Mouse (Mus musculus) urinary bladder, adult 18-20 months (tissue): ENCODE results near the gene Tet3.

Experiments used
- DNase-seq, 2 experiments: peaks; one replicate each; pipeline ENCODE4 v3.0.0; 2022; ENCODE audit warnings: low spot score in 2 of 2, mixed read lengths in 2 of 2

The Tet3 gene

DNA sequence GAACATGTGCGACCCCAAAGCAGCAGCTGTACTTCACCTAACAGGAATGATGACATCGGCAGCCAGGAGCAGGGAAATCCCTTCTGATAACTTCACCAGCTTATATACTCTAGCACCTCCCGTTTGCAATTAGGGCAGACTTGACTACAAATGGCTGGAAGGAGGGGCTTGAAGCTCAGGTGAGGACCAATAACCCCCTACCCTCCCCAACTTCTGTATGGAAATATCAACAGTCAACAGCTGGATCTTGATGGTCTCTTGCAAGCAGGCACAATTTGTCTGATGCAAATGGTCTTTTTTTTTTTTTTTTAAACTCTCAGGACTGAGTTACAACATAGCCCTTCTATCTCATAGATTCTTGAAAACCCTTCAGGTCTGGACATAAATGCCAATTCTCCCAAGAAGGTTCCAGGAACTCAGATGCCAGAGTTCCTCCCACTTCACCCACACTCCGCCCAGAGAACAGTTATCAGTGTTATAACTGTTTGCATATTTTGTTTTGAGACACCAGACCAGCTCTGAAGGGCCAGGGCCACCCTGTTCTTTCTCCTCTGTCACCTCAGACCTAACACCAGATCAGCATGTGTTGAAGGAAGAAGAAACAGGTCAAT, at the start of gene Tet3:
Gene Tet3 (minus strand): TSS at position 51 of the 611 bp plus-strand sequence.
- no peak for DNase-seq

DNA sequence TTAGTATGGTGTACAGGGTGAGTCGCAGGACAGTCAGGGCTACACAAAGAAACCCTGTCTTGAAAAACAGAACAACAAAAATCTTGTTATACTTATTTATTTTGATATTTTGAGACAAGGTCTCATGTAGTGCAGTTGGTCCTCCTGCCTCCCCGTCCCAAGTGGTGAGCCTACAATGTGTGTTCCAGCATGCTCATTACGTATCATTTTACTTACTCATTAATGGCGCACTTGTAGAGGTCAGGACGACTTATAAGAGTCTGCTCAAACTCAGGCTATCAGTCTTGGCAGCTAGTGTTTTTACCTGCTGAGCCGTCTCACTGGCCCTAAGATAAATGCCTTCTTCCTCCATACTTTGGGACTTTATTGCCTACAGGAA, 48.3 kb upstream of the Tet3 start:
- DNase-seq = no peak

- DNase-seq = peak; percentile 89 to 96
Measured at GRCm38 (mm10) chr6:83506258-83507167, 47.6 kb upstream of the Tet3 start, which contains the start of gene Dguok. TSS of gene Dguok (minus strand) at chr6:83506969.

DNA sequence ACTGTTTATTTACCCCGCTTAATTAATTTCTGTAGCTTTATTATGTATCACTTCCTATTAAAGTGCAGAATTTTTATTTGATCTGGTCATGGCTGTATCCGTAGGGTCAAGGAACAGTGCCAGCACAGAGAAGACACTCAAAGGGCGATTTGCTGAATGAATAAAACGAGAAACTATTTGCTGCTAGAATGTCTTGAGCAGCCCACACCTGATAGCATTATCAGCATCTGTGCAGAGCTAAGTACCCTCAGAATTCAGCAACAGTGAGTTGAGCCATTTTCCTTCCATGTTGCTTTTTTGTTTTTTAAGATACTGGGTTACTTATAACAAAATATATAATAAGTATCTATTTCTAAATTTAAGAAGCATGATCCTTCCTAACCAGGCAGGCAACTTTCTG, 46.7 kb upstream of the Tet3 start:
- no peak for DNase-seq

GRCm38 (mm10) chr6:83503361-83503760, 44.5 kb upstream of the Tet3 start:
- DNase-seq = no peak

DNA sequence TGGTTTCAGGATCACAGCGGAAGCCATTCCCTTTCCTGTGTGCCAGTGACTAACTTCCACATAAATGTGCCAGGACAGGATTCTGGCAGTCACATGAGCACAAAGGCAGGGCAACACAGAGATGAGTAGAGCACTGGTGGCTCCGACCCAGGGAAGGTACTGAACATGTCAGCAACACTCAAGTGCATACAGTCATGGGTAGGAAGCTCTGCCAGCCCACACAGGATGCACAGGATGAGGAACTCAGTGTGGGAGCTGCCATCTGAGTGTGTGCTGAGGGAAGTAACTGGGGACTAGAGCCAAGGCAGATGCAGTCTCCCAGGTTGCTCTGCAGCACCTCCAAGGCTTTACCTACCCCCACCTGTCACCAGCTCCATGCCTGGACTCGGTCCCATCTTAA, 43.8 kb upstream of the Tet3 start:
- no peak for DNase-seq

DNA sequence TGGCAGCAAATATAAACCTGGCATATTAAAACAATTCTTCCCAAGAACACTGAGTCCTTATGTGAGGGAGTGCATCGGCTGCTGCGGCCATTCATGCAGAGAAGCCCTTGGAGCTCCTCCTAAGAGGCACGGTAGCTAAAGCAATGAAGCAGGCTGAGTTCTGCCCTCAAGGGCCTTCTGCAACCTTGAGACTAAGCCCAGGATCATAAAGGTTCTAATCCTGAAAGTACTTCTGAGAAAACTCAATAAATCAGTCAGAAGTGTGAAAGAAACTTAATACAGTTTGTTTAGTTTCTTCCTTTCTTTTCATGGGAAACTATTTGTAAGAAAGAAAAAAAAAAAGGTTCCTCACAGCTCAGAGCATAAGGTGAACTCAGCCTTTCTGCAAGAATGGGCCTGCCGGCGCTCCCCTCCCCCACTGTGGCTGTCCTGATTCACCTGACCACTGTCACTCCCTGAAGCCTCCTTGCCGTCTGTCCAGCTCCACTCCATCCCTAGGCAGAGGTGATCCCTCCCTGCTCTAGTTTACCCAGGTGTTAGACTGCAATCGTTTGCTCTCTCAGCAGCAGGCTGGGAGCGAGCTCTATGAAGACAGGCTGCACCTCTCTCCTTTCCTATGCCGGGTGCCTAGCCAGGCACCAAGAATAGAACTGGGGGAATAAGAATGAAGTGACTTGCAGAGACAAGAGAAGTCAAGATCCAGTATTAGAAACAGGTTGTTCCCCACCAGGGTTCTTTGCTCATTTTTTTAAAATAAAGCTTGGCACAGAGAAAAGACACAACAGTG, 42.8 kb upstream of the Tet3 start:
- no peak for DNase-seq

DNA sequence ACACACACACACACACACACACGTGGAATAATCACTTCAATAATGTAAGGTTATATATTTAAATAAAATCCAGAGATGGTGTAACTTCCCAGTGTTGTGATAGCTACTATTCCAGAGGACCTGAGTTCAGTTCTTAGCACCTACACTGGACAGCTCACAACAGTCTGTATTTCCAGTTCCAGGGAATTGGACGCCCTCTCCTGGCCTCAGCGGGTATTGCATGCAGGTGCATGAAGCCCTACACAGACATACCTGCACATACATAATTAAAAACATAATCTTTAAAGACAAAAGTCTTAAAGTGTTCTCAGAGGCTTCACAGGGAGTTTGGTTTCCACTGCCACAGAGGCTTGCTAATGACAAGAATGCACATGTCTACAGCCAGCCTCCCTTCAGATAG, 41.6 kb upstream of the Tet3 start:
- DNase-seq = no peak

DNA sequence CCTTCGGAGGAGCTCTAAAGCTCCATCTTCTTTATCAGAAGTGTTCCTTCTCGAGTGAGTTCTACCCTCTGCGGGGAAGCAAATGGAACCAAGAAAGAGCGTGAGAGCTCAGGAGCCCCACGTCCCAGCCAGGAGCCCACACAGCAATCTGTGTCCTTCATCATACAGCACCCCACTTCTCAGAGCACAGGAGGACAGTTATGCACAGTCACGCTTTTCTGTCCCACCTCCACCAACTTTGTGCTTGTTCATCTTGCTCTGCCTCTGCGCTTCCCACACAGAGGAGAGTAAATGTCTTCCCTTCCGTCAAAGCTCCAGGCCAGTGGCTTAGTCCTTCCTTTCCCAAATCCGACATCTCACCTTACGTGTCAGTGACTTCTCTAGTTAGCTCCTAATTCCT, 40.2 kb upstream of the Tet3 start:
- no peak for DNase-seq

GRCm38 (mm10) chr6:83496753-83497710, 38.1 kb upstream of the Tet3 start:
- no peak for DNase-seq

GRCm38 (mm10) chr6:83496009-83496752, 37.3 kb upstream of the Tet3 start:
- no peak for DNase-seq

- DNase-seq = no peak
Measured at GRCm38 (mm10) chr6:83490622-83491021, 31.7 kb upstream of the Tet3 start.

- no peak for DNase-seq
Measured at GRCm38 (mm10) chr6:83488200-83488599, 29.3 kb upstream of the Tet3 start.

GRCm38 (mm10) chr6:83487298-83487697, 28.4 kb upstream of the Tet3 start:
- DNase-seq = no peak

DNA sequence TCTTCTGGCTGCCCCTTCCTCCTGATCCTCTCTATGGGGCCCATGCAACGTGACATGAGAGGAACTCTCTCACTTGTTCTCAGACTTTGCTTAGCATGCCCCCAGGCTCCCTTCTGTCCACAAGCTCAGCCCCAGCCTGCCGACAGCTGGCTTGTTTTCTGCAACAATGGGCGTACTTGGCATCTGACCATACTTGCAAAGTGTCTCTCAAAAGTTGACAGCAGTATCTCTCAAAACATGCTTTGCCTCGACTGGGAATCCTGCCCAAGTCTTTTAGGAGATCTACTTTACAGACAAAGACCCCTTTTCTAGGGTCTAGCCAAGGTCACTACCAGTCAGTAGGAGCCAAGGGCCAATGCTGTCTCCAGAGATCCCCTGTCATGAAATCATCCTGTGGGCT, 27.0 kb upstream of the Tet3 start:
- DNase-seq = no peak

- no peak for DNase-seq
Measured at GRCm38 (mm10) chr6:83483776-83484175, 24.9 kb upstream of the Tet3 start.

- no peak for DNase-seq
Measured at GRCm38 (mm10) chr6:83482418-83483085, 23.7 kb upstream of the Tet3 start.

GRCm38 (mm10) chr6:83480019-83480655, 21.3 kb upstream of the Tet3 start:
- DNase-seq = no peak

- no peak for DNase-seq
Measured at GRCm38 (mm10) chr6:83479193-83479592, 20.3 kb upstream of the Tet3 start.
